Mouse (Mus musculus) midbrain, postnatal 0 days (tissue): Measurements from ENCODE around the gene Cspg5. TPM values are rescaled to one million over a fixed set of nuclear protein-coding genes. Genes with fewer than 3 reads are reported as not detected.

Source experiments
- ATAC-seq: fragments of 200-750 bp; cut with Nextera tagmentation; 2 replicates; pipeline ENCODE4 v1.8.0; 2017; ENCODE audit warnings: moderate number of reproducible peaks, mild to moderate bottlenecking, moderate TSS enrichment, moderate library complexity; ENCODE audit not compliant: low FRiP score
- DNase-seq: peaks from one replicate; pipeline ENCODE4 v3.0.0-alpha.2; 2015; ENCODE audit warnings: low spot score
- H3K27ac ChIP-seq: fragments of 300-500 bp; sonication (generic); 2 replicates; pipeline ENCODE4 v1.5.1; 2014; ENCODE audit warnings: low read depth, mild to moderate bottlenecking, low read length, mixed read lengths
- H3K27me3 ChIP-seq: fragments of 300-500 bp; sonication (generic); 2 replicates; pipeline ENCODE4 v1.6.1; 2014; ENCODE audit warnings: low read length, control low read depth, mixed read lengths; ENCODE audit not compliant: insufficient read depth
- H3K36me3 ChIP-seq: fragments of 300-500 bp; sonication (generic); 2 replicates; pipeline ENCODE4 v1.6.1; 2014; ENCODE audit warnings: low read length, control low read depth, mixed read lengths; ENCODE audit not compliant: insufficient read depth
- H3K4me1 ChIP-seq: fragments of 300-500 bp; sonication (generic); 2 replicates; pipeline ENCODE4 v1.6.1; 2014; ENCODE audit warnings: mild to moderate bottlenecking, control low read depth, antibody characterized with exemption, low read length, mixed read lengths; ENCODE audit not compliant: insufficient read depth
- H3K4me2 ChIP-seq: fragments of 300-500 bp; sonication (generic); 2 replicates; pipeline ENCODE4 v1.6.1; 2014; ENCODE audit warnings: low read depth, mild to moderate bottlenecking, low read length, mixed read lengths; ENCODE audit not compliant: poor library complexity, severe bottlenecking
- H3K4me3 ChIP-seq: fragments of 300-500 bp; sonication (generic); 2 replicates; pipeline ENCODE4 v1.5.1; 2014; ENCODE audit warnings: low read depth, mild to moderate bottlenecking, low read length, moderate library complexity
- H3K9ac ChIP-seq: fragments of 300-500 bp; sonication (generic); replicated peaks from 2 replicates; pipeline ENCODE4 v1.6.1; 2014; ENCODE audit warnings: mild to moderate bottlenecking, low read length, moderate library complexity, mixed read lengths; ENCODE audit not compliant: poor library complexity, severe bottlenecking
- H3K9me3 ChIP-seq: fragments of 300-500 bp; sonication (generic); 2 replicates; pipeline ENCODE4 v1.6.1; 2016; ENCODE audit warnings: low read length, control low read depth
- CTCF ChIP-seq: IDR thresholded peaks from 2 replicates; pipeline ENCODE4 v1.5.1; 2016; ENCODE audit warnings: antibody characterized with exemption, mild to moderate bottlenecking
- WGBS: fragments of 180-500 bp; shearing (Covaris S2); extraction: QIAGEN DNeasy Blood & Tissue Kit; methylation state at CpG from one replicate; pipeline ENCODE4 v1.1.7; 2014; 5-methylcytosine and 5-hydroxymethylcytosine counted together
- polyA plus RNA-seq: library from polyadenylated mRNA; unstranded; fragments of >200 nt; fragmentation: Nextera tagmentation; extraction: Ambion mirVana; gene quantifications from 2 replicates; pipeline ENCODE4 v1.2.1, GENCODE M21; 2015
- total RNA-seq: library from RNA; depleted of rRNA; stranded (reverse); fragments of >200 nt; gene quantifications from 2 replicates; pipeline ENCODE4 v1.2.3, GENCODE M21; 2014

Cspg5 gene
- total and polyA plus RNA-seq, 2 experiments from 2014 or later, result 325 to 504 TPM

DNA sequence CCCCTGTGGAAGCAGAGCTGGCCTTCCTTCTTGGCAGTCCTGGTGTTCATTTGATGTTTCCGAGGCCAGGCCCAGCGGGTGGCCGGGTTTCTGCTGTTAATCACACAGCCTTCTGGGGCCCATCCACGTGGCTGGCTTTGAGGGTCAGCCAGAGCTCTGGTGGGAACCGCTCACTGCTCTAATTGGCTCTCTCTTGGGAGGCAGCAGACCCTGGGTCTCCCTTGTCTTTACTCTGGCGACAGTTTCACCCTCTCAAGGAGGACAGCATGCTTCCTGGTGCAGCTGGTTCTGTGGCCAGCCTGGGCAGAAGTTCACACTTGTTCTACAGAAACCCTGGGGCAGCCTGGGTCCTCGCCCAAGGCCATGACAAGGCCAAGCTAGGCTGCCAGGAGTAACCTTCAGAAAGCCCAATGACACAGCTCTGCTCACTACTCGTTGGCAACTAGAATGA, 33.9 kb downstream of the Cspg5 start:
- Histone ChIP-seq H3K4me2 (no peak overlapping the region), H3K9me3 (no peaks in the 10 kb centered on the region), H3K4me3 (no peak overlapping the region), H3K27me3 (no peaks in the 10 kb centered on the region), H3K27ac (no peak overlapping the region), H3K4me1 (no peaks in the 10 kb centered on the region), H3K9ac (no peak overlapping the region), H3K36me3 (no peaks in the 10 kb centered on the region)
- 51% methylated on average over 8 of the region's 8 CpGs for WGBS
- ATAC-seq (no peak; the same call in 1 of the 2 replicates), DNase-seq (no peak)
- no peak for TF ChIP-seq CTCF

DNA sequence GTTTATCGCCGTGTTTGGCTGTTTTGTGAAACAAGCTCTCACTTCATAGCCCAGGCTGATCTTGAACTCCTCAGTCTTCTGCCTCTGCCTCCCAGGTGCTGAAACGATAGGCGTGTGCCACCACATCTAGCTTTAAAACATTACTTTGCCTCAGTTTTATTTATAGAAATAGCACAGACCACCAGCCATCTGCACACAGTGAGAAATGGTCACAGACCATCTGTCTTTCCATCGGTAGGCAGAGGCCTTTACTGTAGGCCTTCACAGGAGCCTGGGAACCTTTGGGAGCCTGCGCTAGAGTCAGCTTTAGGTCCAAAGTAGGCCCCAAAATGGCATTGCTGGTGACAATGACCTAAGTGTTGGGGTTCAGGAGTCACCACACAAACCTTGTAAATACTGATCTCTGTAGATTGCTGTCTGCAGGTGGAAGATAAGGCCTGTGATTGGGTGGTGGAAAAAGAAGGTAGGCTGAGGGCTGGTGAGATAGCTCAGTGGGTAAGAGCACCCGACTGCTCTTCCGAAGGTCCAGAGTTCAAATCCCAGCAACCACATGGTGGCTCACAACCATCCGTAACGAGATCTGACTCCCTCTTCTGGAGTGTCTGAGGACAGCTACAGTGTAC, 40.6 kb downstream of the Cspg5 start:
- ATAC-seq, result no peak
- no peak for TF ChIP-seq CTCF
- no peak overlapping the region for H3K4me2 ChIP-seq

DNA sequence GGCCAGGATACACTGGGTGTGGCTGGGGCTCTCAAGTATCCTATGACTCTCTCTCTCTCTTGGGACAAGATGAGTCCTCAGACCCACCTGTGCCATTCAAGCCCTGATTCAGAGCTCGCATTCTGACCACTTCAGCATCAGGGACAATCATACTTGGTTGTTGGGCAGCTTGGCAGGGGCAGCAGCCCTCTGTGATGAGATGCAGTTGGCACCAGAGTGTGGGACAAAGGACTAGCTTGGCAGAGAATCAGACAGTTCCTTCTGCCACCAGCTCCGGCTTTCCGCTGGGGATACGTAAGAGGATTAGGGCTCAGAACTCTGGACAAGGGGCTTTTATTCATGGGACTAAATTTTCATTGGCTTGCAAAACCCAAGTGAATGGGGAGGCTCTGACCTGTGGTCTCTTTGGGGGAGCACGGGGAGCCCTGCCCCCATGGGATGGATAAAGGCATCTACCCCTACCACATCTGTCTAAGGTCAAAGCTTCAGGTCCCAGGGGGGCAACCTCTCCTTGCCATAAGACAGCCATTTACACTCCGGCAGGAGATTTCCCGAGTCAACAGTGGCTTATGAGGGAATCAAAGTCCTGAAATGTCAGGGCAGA, 43.8 kb downstream of the Cspg5 start:
- 15% methylated on average over 7 of the region's 7 CpGs for WGBS
- DNase-seq (peak; percentile 96), ATAC-seq (peak; percentile 90)
- H3K4me1 ChIP-seq, result no peaks in the 10 kb centered on the region
- no peaks in the 10 kb centered on the region for H3K9me3 ChIP-seq
- TF ChIP-seq CTCF, result no peak
- peak overlapping the region; percentile 74 for H3K27ac ChIP-seq
- no peaks in the 10 kb centered on the region for H3K36me3 ChIP-seq
- H3K4me2 ChIP-seq, result no peak overlapping the region
- no peak overlapping the region for H3K9ac ChIP-seq
- H3K27me3 ChIP-seq, result no peaks in the 10 kb centered on the region
- no peak overlapping the region for H3K4me3 ChIP-seq

More for the DNA sequence above, 40.6 kb downstream of the Cspg5 start:
- H3K36me3 ChIP-seq, result no peaks in the 10 kb centered on the region
- no peak overlapping the region for H3K4me3 ChIP-seq
- 95% methylated on average over 8 of the region's 10 CpGs for WGBS
- DNase-seq, result no peak
- no peak overlapping the region for H3K27ac ChIP-seq
- H3K4me1 ChIP-seq, result no peaks in the 10 kb centered on the region
- no peak overlapping the region for H3K9ac ChIP-seq
- H3K9me3 ChIP-seq, result no peaks in the 10 kb centered on the region
- H3K27me3 ChIP-seq, result no peaks in the 10 kb centered on the region

DNA sequence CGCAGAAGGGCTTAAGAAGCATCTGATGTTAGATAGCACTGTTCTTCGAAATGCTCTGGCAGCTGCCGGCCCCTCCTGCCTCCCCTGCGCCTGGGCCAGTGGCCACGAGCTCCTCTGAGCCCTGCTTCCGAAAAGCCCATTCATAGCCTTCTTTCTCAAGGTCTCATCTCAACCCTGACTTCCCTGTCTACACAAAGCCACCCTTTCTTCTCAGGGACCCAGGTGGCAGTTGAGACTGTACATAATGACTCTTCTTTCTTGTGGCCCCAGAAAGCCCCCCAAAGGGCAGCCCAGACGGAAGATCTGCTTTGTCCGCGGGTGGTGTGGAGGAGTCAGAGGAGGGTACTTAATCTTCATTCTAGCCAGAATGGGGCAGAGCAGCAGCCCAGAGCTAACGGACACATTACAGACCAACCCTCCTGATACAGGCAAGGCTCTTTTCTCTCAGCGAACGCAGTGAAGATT, 49.7 kb downstream of the Cspg5 start:
- Histone ChIP-seq H3K4me2 (no peak overlapping the region), H3K27ac (peak overlapping the region; percentile 65), H3K4me3 (no peak overlapping the region), H3K9ac (no peak overlapping the region), H3K4me1 (no peaks in the 10 kb centered on the region), H3K27me3 (no peaks in the 10 kb centered on the region), H3K9me3 (no peaks in the 10 kb centered on the region), H3K36me3 (no peaks in the 10 kb centered on the region)
- no peak for TF ChIP-seq CTCF
- 32% methylated on average over 12 of the region's 12 CpGs for WGBS
- DNase-seq (peak; percentile 65), ATAC-seq (peak; percentile 77)

DNA sequence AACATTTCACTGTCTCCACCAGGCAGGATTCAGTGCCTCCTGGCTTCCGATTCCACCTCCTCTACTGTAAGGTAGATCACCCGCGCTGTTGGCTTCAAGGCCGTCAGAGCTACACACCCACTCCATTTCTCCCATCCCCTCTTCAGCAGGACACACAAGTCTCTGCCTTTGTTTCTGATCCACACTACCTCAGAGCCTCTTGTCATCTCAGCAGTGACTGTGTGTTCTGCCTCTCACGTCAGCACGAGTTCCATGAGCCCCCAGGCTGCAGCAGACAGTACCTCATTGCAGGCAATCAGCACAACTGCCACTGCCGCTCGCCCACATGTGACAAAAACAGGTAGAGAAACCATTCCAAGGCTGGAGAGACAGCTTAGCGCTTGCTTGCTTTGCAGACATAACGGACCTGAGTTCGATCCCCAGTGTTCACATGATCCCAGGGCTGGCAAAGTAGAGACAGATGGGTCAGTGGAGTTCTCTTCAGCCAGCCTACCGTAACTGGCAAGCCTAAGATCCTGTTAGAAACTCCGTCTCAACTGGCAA, 50.4 kb downstream of the Cspg5 start:
- H3K4me3 ChIP-seq, result no peak overlapping the region
- 77% methylated on average over 13 of the region's 13 CpGs for whole genome bisulfite sequencing
- H3K9me3 ChIP-seq, result no peaks in the 10 kb centered on the region
- no peaks in the 10 kb centered on the region for H3K27me3 ChIP-seq
- DNase-seq, result no peak
- no peak overlapping the region for H3K9ac ChIP-seq
- no peaks in the 10 kb centered on the region for H3K36me3 ChIP-seq
- no peak overlapping the region for H3K4me2 ChIP-seq
- no peak for TF ChIP-seq CTCF
- no peaks in the 10 kb centered on the region for H3K4me1 ChIP-seq
- peak; percentile 12; the same call in 1 of the 2 replicates for ATAC-seq
- H3K27ac ChIP-seq, result peak overlapping the region; percentile 65

DNA sequence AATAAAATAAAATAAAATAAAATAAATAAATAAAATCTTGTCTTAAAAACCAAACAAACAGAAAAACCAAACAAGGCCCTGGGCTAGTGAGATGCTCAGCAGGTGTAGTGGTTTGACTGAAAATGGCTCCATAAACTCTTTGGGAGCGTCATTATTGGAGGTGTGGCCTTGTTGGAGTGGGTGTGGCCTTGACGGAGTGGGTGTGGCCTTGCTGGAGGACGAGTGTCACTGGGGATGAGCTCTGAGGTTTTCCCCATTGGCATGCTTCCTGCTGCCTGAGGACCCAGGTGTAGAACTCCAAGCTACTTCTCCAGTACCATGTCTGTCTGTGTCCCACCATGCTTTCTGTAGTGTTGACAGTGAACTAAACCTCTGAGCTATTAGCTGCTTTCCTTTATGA, 51.2 kb downstream of the Cspg5 start:
- Histone ChIP-seq H3K9ac (no peak overlapping the region), H3K4me1 (no peaks in the 10 kb centered on the region), H3K27me3 (no peaks in the 10 kb centered on the region), H3K4me2 (no peak overlapping the region), H3K4me3 (no peak overlapping the region), H3K27ac (no peak overlapping the region), H3K9me3 (no peaks in the 10 kb centered on the region), H3K36me3 (no peaks in the 10 kb centered on the region)
- no peak for TF ChIP-seq CTCF
- 60% methylated on average over 3 of the region's 3 CpGs for WGBS
- ATAC-seq (no peak), DNase-seq (no peak)
